In the genomic region with DNA sequence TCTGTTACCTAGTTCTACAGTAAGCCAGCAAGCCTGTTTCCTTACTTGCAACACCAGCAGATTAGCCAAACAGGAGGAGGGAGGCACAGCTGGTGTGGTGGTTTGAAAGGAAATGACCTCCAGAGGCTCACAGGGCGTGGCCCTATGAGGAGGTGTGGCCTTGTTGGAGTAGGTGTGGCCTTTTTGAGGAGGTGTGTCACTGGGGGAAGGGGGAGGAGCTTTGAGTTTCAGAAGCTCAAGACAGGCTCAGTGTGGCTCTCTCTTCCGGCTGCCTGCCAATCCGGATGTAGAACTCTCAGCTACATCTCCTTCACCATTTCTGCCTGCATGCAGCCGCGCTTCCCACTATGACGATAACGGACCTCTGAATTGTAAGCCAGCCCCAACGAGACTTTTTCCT, we compare ENCODE assay signal across 10 mouse cellular contexts.
DNase-seq lines count a peak whose midpoint lies in the region; ATAC-seq and TF ChIP-seq lines count a peak whose summit lies in the region.
"Had no signal": no experiment of that assay in that cellular context is flagged by ENCODE, and none has a peak within 500 bp of the region (broad histone marks: within the 10 kb centered on the region; RNA-seq: fewer than 3 reads in every experiment).

No protein-coding gene starts in this region.

- TF ChIP-seq POLR2A in CH12.LX (IDR thresholded peaks at IDR 0.05; ENCODE audit: low read depth, low read length) = no peak

- no peaks in the 10 kb centered on the region for H3K9me3 ChIP-seq in CH12.LX (replicated peaks; ENCODE audit: low read length)
- no peaks in the 10 kb centered on the region for H3K9me3 ChIP-seq in forebrain, embryonic 11.5 days (ENCODE audit: control insufficient read depth, low read length)

- WGBS in forebrain, embryonic 11.5 days = 89% methylated on average over 8 of the region's 8 CpGs

- H3K9ac ChIP-seq in CH12.LX (ENCODE audit: insufficient read depth, low read depth) = no peak overlapping the region
- H3K9ac ChIP-seq in forebrain, embryonic 11.5 days (ENCODE audit: low read length) = no peak overlapping the region
- H3K9ac ChIP-seq: lung, embryonic 14.5 days had no signal

- TF ChIP-seq CTCF in CH12.LX (conservative IDR thresholded peaks at IDR 0.05 in 1 of 2, IDR thresholded peaks at IDR 0.05 in 1 of 2; ENCODE audit: low read depth in 2 of 2, low read length in 2 of 2) = no peak

- in situ Hi-C loops in CH12.LX (cut with MboI; ENCODE audit: low pct_ligation_motif_present, low pct_unique_long_range_greater_than_20kb, low sequenced_read_pairs) = no loop called here

- H3K27me3 ChIP-seq in CH12.LX (replicated peaks) = no peaks in the 10 kb centered on the region
- H3K27me3 ChIP-seq in splenic B cell, adult 2 months (ENCODE audit: control insufficient read depth, insufficient read depth, low read length, poor library complexity, severe bottlenecking) = no peaks in the 10 kb centered on the region
- H3K27me3 ChIP-seq in forebrain, embryonic 11.5 days (ENCODE audit: control insufficient read depth, insufficient read depth, low read length) = no peaks in the 10 kb centered on the region

- intact Hi-C loops in left cerebral cortex, postnatal 4 days (cut with DNase I) = no loop called here

- ATAC-seq in hematopoietic stem cell, adult 5-6 weeks (replicated peaks in 1 of 2; ENCODE audit: insufficient read depth in 1 of 2, low FRiP score in 2 of 2, low TSS enrichment in 1 of 2, low read depth in 1 of 2, poor library complexity in 2 of 2, severe bottlenecking in 2 of 2) = peak; percentile 49 to 69; a peak in 3 of 4 replicates
- no peak for ATAC-seq in forebrain, embryonic 11.5 days (replicated peaks; ENCODE audit: low FRiP score)
- ATAC-seq: intestine, embryonic 16.5 days had no signal

- TF ChIP-seq EP300 in CH12.LX (IDR thresholded peaks at IDR 0.05; ENCODE audit: low read length) = no peak

- H3K4me2 ChIP-seq in CH12.LX (ENCODE audit: insufficient read depth, low read depth, poor library complexity, severe bottlenecking) = no peak overlapping the region
- no peak overlapping the region for H3K4me2 ChIP-seq in forebrain, embryonic 11.5 days (ENCODE audit: low read depth, low read length, severe bottlenecking)
- H3K4me2 ChIP-seq: lung, embryonic 14.5 days had no signal

- H3K79me2 ChIP-seq in CH12.LX (replicated peaks; ENCODE audit: control insufficient read depth, extremely low read depth, insufficient read depth, poor library complexity, severe bottlenecking) = no peaks in the 10 kb centered on the region

- dilution Hi-C loops in CH12.LX (cut with MboI; ENCODE audit: extremely low pct_ligation_motif_present, extremely low pct_unique_long_range_greater_than_20kb, low sequenced_read_pairs) = no loop called here

- H3K4me1 ChIP-seq in CH12.LX (ENCODE audit: control insufficient read depth in 1 of 2, insufficient read depth in 2 of 2) = peaks cover 0 to 13% of the 10 kb centered on the region in 2 experiments; a peak in 2 of 4 replicates
- H3K4me1 ChIP-seq in forebrain, embryonic 11.5 days (replicated peaks; ENCODE audit: control insufficient read depth, insufficient read depth, low read length) = no peaks in the 10 kb centered on the region

- no peak overlapping the region for H3K27ac ChIP-seq in CH12.LX (ENCODE audit: insufficient read depth, low read depth)
- no peak overlapping the region for H3K27ac ChIP-seq in forebrain, embryonic 11.5 days (ENCODE audit: low read depth, low read length)

- H3K36me3 ChIP-seq in CH12.LX (replicated peaks in 1 of 2; ENCODE audit: control insufficient read depth in 1 of 2, insufficient read depth in 1 of 2, low read length in 1 of 2) = no peaks in the 10 kb centered on the region
- H3K36me3 ChIP-seq in splenic B cell, adult 2 months (ENCODE audit: control insufficient read depth, insufficient read depth, low read length, poor library complexity, severe bottlenecking) = no peaks in the 10 kb centered on the region
- H3K36me3 ChIP-seq in forebrain, embryonic 11.5 days (ENCODE audit: control insufficient read depth, insufficient read depth, low read length) = no peaks in the 10 kb centered on the region

- DNase-seq in layer of hippocampus, adult 11-12 months (ENCODE audit: low spot score) = peak; percentile 30
- DNase-seq in layer of hippocampus, postnatal 36 days = no peak
- DNase-seq in CH12.LX (ENCODE audit: extremely low read depth) (peak; percentile 60), MN1 (ENCODE audit: low spot score) (no peak)
- DNase-seq in splenic B cell, adult 2 months (ENCODE audit: low read depth, low spot score) = peak; percentile 48
- DNase-seq in forebrain, embryonic 11.5 days (ENCODE audit: low spot score) = no peak
- DNase-seq in left cerebral cortex, postnatal 4 days = no peak
- DNase-seq: lung, embryonic 14.5 days had no signal

- H3K4me3 ChIP-seq in CH12.LX (replicated peaks in 1 of 3; ENCODE audit: low read depth in 2 of 3, low read length in 2 of 3, poor library complexity in 1 of 3) = peak overlapping the region in 1 of 3 experiments; percentile 16
- no peak overlapping the region for H3K4me3 ChIP-seq in forebrain, embryonic 11.5 days (ENCODE audit: low read depth, low read length)

- no peak for TF ChIP-seq RAD21 in CH12.LX (IDR thresholded peaks at IDR 0.05; ENCODE audit: low read depth, low read length)

TF ChIP-seq in CH12.LX, 34 proteins besides CTCF, POLR2A, EP300 and RAD21:
- TF ChIP-seq MAZ (IDR thresholded peaks at IDR 0.05; ENCODE audit: low read depth, low read length) (no peak), USF2 (conservative IDR thresholded peaks at IDR 0.05; ENCODE audit: low read depth, low read length) (no peak), MEF2A (IDR thresholded peaks at IDR 0.05; ENCODE audit: borderline replicate concordance, low read depth, low read length) (no peak), IRF4 (IDR thresholded peaks at IDR 0.05; ENCODE audit: low read depth, low read length) (no peak), ZKSCAN1 (IDR thresholded peaks at IDR 0.05; ENCODE audit: borderline replicate concordance, low read depth, low read length) (no peak), PAX5 (IDR thresholded peaks at IDR 0.05; ENCODE audit: low read length) (no peak), KAT2A (IDR thresholded peaks at IDR 0.05; ENCODE audit: insufficient replicate concordance, low read length) (no peak), ZNF384 (IDR thresholded peaks at IDR 0.05; ENCODE audit: low read depth, low read length) (no peak), SMC3 (IDR thresholded peaks at IDR 0.05; ENCODE audit: low read depth, low read length) (no peak), TCF12 (IDR thresholded peaks at IDR 0.05; ENCODE audit: low read depth, low read length) (no peak), NELFE (IDR thresholded peaks at IDR 0.05; ENCODE audit: low read depth, low read length) (no peak), MAX (IDR thresholded peaks at IDR 0.05; ENCODE audit: low read length) (no peak), JUND (conservative IDR thresholded peaks at IDR 0.05; ENCODE audit: low read depth, low read length) (no peak), CHD2 (IDR thresholded peaks at IDR 0.05; ENCODE audit: low read length) (no peak), ETS1 (conservative IDR thresholded peaks at IDR 0.05; ENCODE audit: low read depth, low read length) (no peak), MYC (IDR thresholded peaks at IDR 0.05; ENCODE audit: low read depth, low read length) (no peak), MAFK (IDR thresholded peaks at IDR 0.05; ENCODE audit: insufficient replicate concordance, low read length) (no peak), ZC3H11A (IDR thresholded peaks at IDR 0.05; ENCODE audit: low read depth, low read length) (no peak), POLR2AphosphoS2 (IDR thresholded peaks at IDR 0.05; ENCODE audit: low read depth, low read length) (no peak), GABPA (IDR thresholded peaks at IDR 0.05; ENCODE audit: insufficient replicate concordance, low read depth, low read length) (no peak)

Comparison
In these comparisons a context has a peak if more than half of its experiments do, and no peak if none do; other contexts are left out.
1. DNase-seq: peak in layer of hippocampus, adult 11-12 months (single experiment), CH12.LX (single experiment) and splenic B cell, adult 2 months (single experiment); none in layer of hippocampus, postnatal 36 days (0 of 2), forebrain, embryonic 11.5 days (single experiment), MN1 (single experiment) and left cerebral cortex, postnatal 4 days (single experiment).